Mouse (Mus musculus): Measurements from ENCODE around the gene Fcer2a. TPM values are rescaled to one million over a fixed set of nuclear protein-coding genes. Genes with fewer than 3 reads are reported as not detected.

The Fcer2a gene
- polyA plus RNA-seq, 1 experiment, result 4.5 TPM

- no peaks in the 10 kb centered on the region for H3K4me1 ChIP-seq (ENCODE audit: control insufficient read depth, insufficient read depth, low read length)
- 58% methylated on average over 5 of the region's 5 CpGs for WGBS
- TF ChIP-seq CTCF (conservative IDR thresholded peaks at IDR 0.05; ENCODE audit: insufficient read depth, insufficient read length, low read depth, low read length), result no peak
- TF ChIP-seq POLR2A (IDR thresholded peaks at IDR 0.05; ENCODE audit: low read depth, low read length), result no peak
- H3K4me3 ChIP-seq (ENCODE audit: insufficient read depth, low read depth, low read length), result no peak overlapping the region
- no peak for DNase-seq
- no peak overlapping the region for H3K27ac ChIP-seq (ENCODE audit: insufficient read depth, low read depth, low read length)
- H3K27me3 ChIP-seq (replicated peaks; ENCODE audit: control insufficient read depth, insufficient read depth, low read length), result no peaks in the 10 kb centered on the region
- no peaks in the 10 kb centered on the region for H3K36me3 ChIP-seq (ENCODE audit: control insufficient read depth, insufficient read depth, low read length)
Measured at GRCm38 (mm10) chr8:3664405-3664804, 29.6 kb downstream of the Fcer2a start.

- 82% methylated on average over 8 of the region's 8 CpGs for WGBS
- no peak overlapping the region for H3K4me3 ChIP-seq (ENCODE audit: insufficient read depth, low read depth, low read length)
- H3K27me3 ChIP-seq (replicated peaks; ENCODE audit: control insufficient read depth, insufficient read depth, low read length), result no peaks in the 10 kb centered on the region
- no peak overlapping the region for H3K27ac ChIP-seq (ENCODE audit: insufficient read depth, low read depth, low read length)
- no peaks in the 10 kb centered on the region for H3K36me3 ChIP-seq (ENCODE audit: control insufficient read depth, insufficient read depth, low read length)
- TF ChIP-seq POLR2A (IDR thresholded peaks at IDR 0.05; ENCODE audit: low read depth, low read length) (no peak), CTCF (conservative IDR thresholded peaks at IDR 0.05; ENCODE audit: insufficient read depth, insufficient read length, low read depth, low read length) (no peak)
- no peak for DNase-seq
- no peaks in the 10 kb centered on the region for H3K4me1 ChIP-seq (ENCODE audit: control insufficient read depth, insufficient read depth, low read length)
Measured at GRCm38 (mm10) chr8:3660889-3661288, 33.1 kb downstream of the Fcer2a start.

DNA sequence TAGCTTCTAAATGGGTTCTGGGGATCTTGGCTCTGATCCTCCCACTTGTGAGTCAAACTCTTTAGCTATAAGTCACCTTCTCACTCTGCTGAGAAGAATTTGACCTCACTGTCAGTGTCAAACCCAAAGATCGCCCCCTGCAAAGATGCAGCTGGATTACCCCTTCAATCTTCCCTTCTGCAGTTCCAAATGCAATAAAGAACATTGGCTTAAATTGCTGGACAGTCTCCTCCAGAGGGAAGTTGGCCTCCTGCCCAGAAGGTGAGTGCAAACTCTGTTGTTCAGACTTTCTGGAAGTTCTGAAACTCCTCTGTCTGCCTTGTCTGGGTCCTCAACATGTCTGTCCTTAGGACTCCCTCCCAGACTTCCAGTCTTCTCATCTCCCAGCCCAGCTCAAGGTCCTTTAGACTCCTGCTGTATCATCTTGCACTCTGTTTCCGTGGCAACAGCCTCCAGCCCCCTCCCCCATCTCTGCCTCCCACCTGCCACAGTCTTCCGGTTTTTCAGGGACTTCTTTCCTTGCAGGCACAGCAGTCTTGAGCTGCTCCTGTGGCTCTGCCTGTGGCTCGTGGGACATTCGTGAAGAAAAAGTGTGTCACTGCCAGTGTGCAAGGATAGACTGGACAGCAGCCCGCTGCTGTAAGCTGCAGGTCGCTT is 37.1 kb downstream of the Fcer2a start:
- TF ChIP-seq POLR2A (IDR thresholded peaks at IDR 0.05; ENCODE audit: low read depth, low read length) (no peak), CTCF (conservative IDR thresholded peaks at IDR 0.05; ENCODE audit: insufficient read depth, insufficient read length, low read depth, low read length) (no peak)
- WGBS, result 17% methylated on average over 7 of the region's 7 CpGs
- Histone ChIP-seq H3K4me1 (ENCODE audit: control insufficient read depth, insufficient read depth, low read length) (no peaks in the 10 kb centered on the region), H3K4me3 (ENCODE audit: insufficient read depth, low read depth, low read length) (no peak overlapping the region), H3K36me3 (ENCODE audit: control insufficient read depth, insufficient read depth, low read length) (no peaks in the 10 kb centered on the region), H3K27ac (ENCODE audit: insufficient read depth, low read depth, low read length) (no peak overlapping the region), H3K27me3 (replicated peaks; ENCODE audit: control insufficient read depth, insufficient read depth, low read length) (no peaks in the 10 kb centered on the region)
- peak; percentile 15 for DNase-seq

DNA sequence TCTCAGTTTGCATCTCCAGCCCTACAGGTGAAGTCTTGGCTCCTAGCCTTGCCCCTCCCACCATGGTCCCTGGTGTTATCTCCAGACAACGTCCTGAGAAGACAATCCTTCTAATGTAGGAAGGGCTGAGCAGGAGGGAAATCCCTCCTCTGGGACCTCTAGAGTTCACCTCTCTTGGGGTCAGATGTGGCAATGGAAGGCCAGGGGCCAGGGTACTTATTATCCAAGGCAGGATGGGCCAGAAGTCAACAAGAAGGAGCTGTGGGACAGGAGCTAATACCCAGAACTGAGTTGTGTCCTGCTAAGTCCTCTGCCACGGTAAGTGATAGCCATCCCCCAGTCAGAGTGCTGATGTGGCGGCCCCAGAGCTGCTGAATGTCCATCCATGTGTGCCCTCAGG is 38.4 kb downstream of the Fcer2a start, which contains the start of gene Retn:
Retn (plus strand) TSS at position 245 of the 400 bp plus-strand sequence.
- WGBS, result 74% methylated on average over 3 of the region's 3 CpGs
- Histone ChIP-seq H3K36me3 (ENCODE audit: control insufficient read depth, insufficient read depth, low read length) (no peaks in the 10 kb centered on the region), H3K27ac (ENCODE audit: insufficient read depth, low read depth, low read length) (no peak within 1 kb of the TSS), H3K4me1 (ENCODE audit: control insufficient read depth, insufficient read depth, low read length) (no peaks in the 10 kb centered on the region), H3K4me3 (ENCODE audit: insufficient read depth, low read depth, low read length) (no peak within 1 kb of the TSS), H3K27me3 (replicated peaks; ENCODE audit: control insufficient read depth, insufficient read depth, low read length) (no peaks in the 10 kb centered on the region)
- DNase-seq, result no peak
- no peak for TF ChIP-seq POLR2A (IDR thresholded peaks at IDR 0.05; ENCODE audit: low read depth, low read length)
- no peak for TF ChIP-seq CTCF (conservative IDR thresholded peaks at IDR 0.05; ENCODE audit: insufficient read depth, insufficient read length, low read depth, low read length)

- no peak for DNase-seq
- TF ChIP-seq CTCF (conservative IDR thresholded peaks at IDR 0.05; ENCODE audit: insufficient read depth, insufficient read length, low read depth, low read length), result no peak
- TF ChIP-seq POLR2A (IDR thresholded peaks at IDR 0.05; ENCODE audit: low read depth, low read length), result no peak
- Histone ChIP-seq H3K36me3 (ENCODE audit: control insufficient read depth, insufficient read depth, low read length) (no peaks in the 10 kb centered on the region), H3K27ac (ENCODE audit: insufficient read depth, low read depth, low read length) (no peak overlapping the region), H3K4me1 (ENCODE audit: control insufficient read depth, insufficient read depth, low read length) (no peaks in the 10 kb centered on the region), H3K27me3 (replicated peaks; ENCODE audit: control insufficient read depth, insufficient read depth, low read length) (no peaks in the 10 kb centered on the region), H3K4me3 (ENCODE audit: insufficient read depth, low read depth, low read length) (no peak overlapping the region)
- WGBS, result 80% methylated on average over 11 of the region's 11 CpGs
Measured at GRCm38 (mm10) chr8:3654726-3655508, 39.1 kb downstream of the Fcer2a start.

GRCm38 (mm10) chr8:3652845-3653244 is 41.1 kb downstream of the Fcer2a start:
- H3K4me1 ChIP-seq (ENCODE audit: control insufficient read depth, insufficient read depth, low read length), result no peaks in the 10 kb centered on the region
- no peaks in the 10 kb centered on the region for H3K36me3 ChIP-seq (ENCODE audit: control insufficient read depth, insufficient read depth, low read length)
- DNase-seq, result no peak
- no peak overlapping the region for H3K27ac ChIP-seq (ENCODE audit: insufficient read depth, low read depth, low read length)
- TF ChIP-seq CTCF (conservative IDR thresholded peaks at IDR 0.05; ENCODE audit: insufficient read depth, insufficient read length, low read depth, low read length) (no peak), POLR2A (IDR thresholded peaks at IDR 0.05; ENCODE audit: low read depth, low read length) (no peak)
- no peak overlapping the region for H3K4me3 ChIP-seq (ENCODE audit: insufficient read depth, low read depth, low read length)
- WGBS, result 62% methylated on average over 3 of the region's 3 CpGs
- H3K27me3 ChIP-seq (replicated peaks; ENCODE audit: control insufficient read depth, insufficient read depth, low read length), result no peaks in the 10 kb centered on the region

- H3K4me3 ChIP-seq (ENCODE audit: insufficient read depth, low read depth, low read length), result no peak overlapping the region
- H3K27me3 ChIP-seq (replicated peaks; ENCODE audit: control insufficient read depth, insufficient read depth, low read length), result no peaks in the 10 kb centered on the region
- no peak overlapping the region for H3K27ac ChIP-seq (ENCODE audit: insufficient read depth, low read depth, low read length)
- TF ChIP-seq CTCF (conservative IDR thresholded peaks at IDR 0.05; ENCODE audit: insufficient read depth, insufficient read length, low read depth, low read length) (no peak), POLR2A (IDR thresholded peaks at IDR 0.05; ENCODE audit: low read depth, low read length) (no peak)
- DNase-seq, result no peak
- H3K4me1 ChIP-seq (ENCODE audit: control insufficient read depth, insufficient read depth, low read length), result no peaks in the 10 kb centered on the region
- WGBS, result 74% methylated on average over 1 of the region's 1 CpGs
- H3K36me3 ChIP-seq (ENCODE audit: control insufficient read depth, insufficient read depth, low read length), result no peaks in the 10 kb centered on the region
Measured at GRCm38 (mm10) chr8:3648990-3649389, 45.0 kb downstream of the Fcer2a start.

Measured in kidney, adult 2 months (tissue).